Comparison of ENCODE assay signal across 13 mouse cellular contexts in the genomic region with DNA sequence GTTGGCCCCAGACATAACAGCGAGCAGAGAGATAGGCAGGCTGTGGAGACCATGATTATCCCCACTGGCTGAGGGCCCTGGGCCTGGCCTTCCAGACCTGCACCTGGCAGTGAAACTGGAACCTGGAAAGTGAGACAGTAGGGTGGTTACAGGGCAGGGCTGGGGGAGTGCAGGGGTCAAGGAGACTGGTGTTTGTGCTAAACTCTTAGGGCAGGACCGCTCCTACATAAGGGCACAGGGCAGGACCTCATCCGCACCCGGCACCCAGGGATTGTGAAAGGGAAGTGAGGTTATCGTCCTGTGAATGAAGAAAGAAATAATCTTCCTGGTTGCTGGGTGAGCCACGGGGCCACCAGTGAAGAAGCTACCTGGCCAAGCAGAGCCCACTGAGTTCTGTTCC. TPM values are rescaled to one million over a fixed set of nuclear protein-coding genes. Genes with fewer than 3 reads are reported as not detected.
A peak's percentile ranks its signal among the peaks of the same experiment; 100 is the strongest.
DNase-seq lines count a peak whose midpoint lies in the region; ATAC-seq and TF ChIP-seq lines count a peak whose summit lies in the region.
"Had no signal": no experiment of that assay in that cellular context is flagged by ENCODE, and none has a peak within 500 bp of the region (broad histone marks: within the 10 kb centered on the region; RNA-seq: fewer than 3 reads in every experiment).

No protein-coding gene starts in this region.

- peak; percentile 30 for DNase-seq in forebrain, embryonic 11.5 days (ENCODE audit: low spot score)
- no peak for DNase-seq in forebrain, postnatal 0 days
- DNase-seq in liver, adult 2 months (ENCODE audit: extremely low read depth, low read depth, low spot score), result peak; percentile 79
- DNase-seq in liver (no peak), adipocyte (ENCODE audit: low spot score) (no peak)
- DNase-seq: layer of hippocampus, adult 9-11 months had no signal

- no peaks in the 10 kb centered on the region for H3K4me1 ChIP-seq in forebrain, embryonic 11.5 days (replicated peaks; ENCODE audit: control insufficient read depth, insufficient read depth, low read length)
- no peaks in the 10 kb centered on the region for H3K4me1 ChIP-seq in forebrain, postnatal 0 days (ENCODE audit: insufficient read depth)
- H3K4me1 ChIP-seq in liver, adult 2 months (ENCODE audit: control insufficient read depth, insufficient read depth, low read length), result peaks cover 33% of the 10 kb centered on the region
- peaks cover 12% of the 10 kb centered on the region for H3K4me1 ChIP-seq in forebrain, embryonic 13.5 days
- peaks cover 54% of the 10 kb centered on the region for H3K4me1 ChIP-seq in liver, embryonic 16.5 days (ENCODE audit: control insufficient read depth, low read depth, low read length)
- H3K4me1 ChIP-seq in hindbrain, embryonic 16.5 days (ENCODE audit: control insufficient read depth, insufficient read depth, low read depth, low read length), result peaks cover 7% of the 10 kb centered on the region

- no peak overlapping the region for H3K4me3 ChIP-seq in forebrain, embryonic 11.5 days (ENCODE audit: low read depth, low read length)
- H3K4me3 ChIP-seq in forebrain, postnatal 0 days (ENCODE audit: low read depth, low read length), result no peak overlapping the region
- H3K4me3 ChIP-seq in liver, adult 2 months (ENCODE audit: insufficient read depth, low read depth, low read length), result no peak overlapping the region
- no peak overlapping the region for H3K4me3 ChIP-seq in forebrain, embryonic 13.5 days
- no peak overlapping the region for H3K4me3 ChIP-seq in liver, embryonic 16.5 days (ENCODE audit: low read depth, low read length)
- no peak overlapping the region for H3K4me3 ChIP-seq in hindbrain, embryonic 16.5 days (ENCODE audit: low read length)
- H3K4me3 ChIP-seq: embryonic facial prominence, embryonic 15.5 days; limb, embryonic 12.5 days; midbrain, embryonic 12.5 days had no signal

- WGBS in forebrain, embryonic 11.5 days, result 95% methylated on average over 6 of the region's 6 CpGs
- 93% methylated on average over 6 of the region's 6 CpGs for WGBS in forebrain, postnatal 0 days
- 14% methylated on average over 6 of the region's 6 CpGs for WGBS in liver, adult 2 months
- 95% methylated on average over 6 of the region's 6 CpGs for WGBS in forebrain, embryonic 13.5 days
- 56% methylated on average over 6 of the region's 6 CpGs for WGBS in liver, embryonic 16.5 days (ENCODE audit: insufficient replicate concordance)
- 93% methylated on average over 6 of the region's 6 CpGs for WGBS in hindbrain, embryonic 16.5 days

- no peak overlapping the region for H3K9ac ChIP-seq in forebrain, embryonic 11.5 days (ENCODE audit: low read length)
- H3K9ac ChIP-seq in forebrain, postnatal 0 days, result no peak overlapping the region
- no peak overlapping the region for H3K9ac ChIP-seq in liver, adult 2 months (ENCODE audit: low read depth, low read length)
- H3K9ac ChIP-seq in forebrain, embryonic 13.5 days, result peak overlapping the region; percentile 8; the same call in 1 of the 2 replicates
- H3K9ac ChIP-seq in liver, embryonic 16.5 days (ENCODE audit: low read depth, low read length), result peak overlapping the region; percentile 40; the same call in 1 of the 2 replicates
- H3K9ac ChIP-seq in hindbrain, embryonic 16.5 days (ENCODE audit: low read depth, low read length), result no peak overlapping the region
- H3K9ac ChIP-seq: embryonic facial prominence, embryonic 15.5 days; hindbrain, embryonic 14.5 days; limb, embryonic 12.5 days; midbrain, embryonic 12.5 days had no signal

- no peak for TF ChIP-seq CTCF in forebrain, postnatal 0 days (IDR thresholded peaks at IDR 0.05; ENCODE audit: low read depth)
- no peak for TF ChIP-seq CTCF in liver, adult 2 months (IDR thresholded peaks at IDR 0.05; ENCODE audit: low read depth, low read length)

- H3K27me3 ChIP-seq in forebrain, embryonic 11.5 days (ENCODE audit: control insufficient read depth, insufficient read depth, low read length), result no peaks in the 10 kb centered on the region
- H3K27me3 ChIP-seq in forebrain, postnatal 0 days (ENCODE audit: insufficient read depth, low read length), result no peaks in the 10 kb centered on the region
- no peaks in the 10 kb centered on the region for H3K27me3 ChIP-seq in liver, adult 2 months (ENCODE audit: control insufficient read depth, insufficient read depth, low read length)
- H3K27me3 ChIP-seq in forebrain, embryonic 13.5 days, result no peaks in the 10 kb centered on the region
- H3K27me3 ChIP-seq in liver, embryonic 16.5 days (ENCODE audit: control insufficient read depth, insufficient read depth, low read depth, low read length), result no peaks in the 10 kb centered on the region
- H3K27me3 ChIP-seq in hindbrain, embryonic 16.5 days (replicated peaks; ENCODE audit: control insufficient read depth, insufficient read depth, low read length), result no peaks in the 10 kb centered on the region
- H3K27me3 ChIP-seq: embryonic facial prominence, embryonic 15.5 days; limb, embryonic 12.5 days; midbrain, embryonic 12.5 days had no signal

- H3K4me2 ChIP-seq in forebrain, embryonic 11.5 days (ENCODE audit: low read depth, low read length, severe bottlenecking), result no peak overlapping the region
- no peak overlapping the region for H3K4me2 ChIP-seq in forebrain, postnatal 0 days (ENCODE audit: low read depth)
- H3K4me2 ChIP-seq in forebrain, embryonic 13.5 days, result no peak overlapping the region
- H3K4me2 ChIP-seq in liver, embryonic 16.5 days (ENCODE audit: low read depth, low read length), result no peak overlapping the region
- no peak overlapping the region for H3K4me2 ChIP-seq in hindbrain, embryonic 16.5 days (ENCODE audit: low read length)
- H3K4me2 ChIP-seq: embryonic facial prominence, embryonic 15.5 days; hindbrain, embryonic 14.5 days; limb, embryonic 12.5 days; midbrain, embryonic 12.5 days had no signal

- no peaks in the 10 kb centered on the region for H3K36me3 ChIP-seq in forebrain, embryonic 11.5 days (ENCODE audit: control insufficient read depth, insufficient read depth, low read length)
- H3K36me3 ChIP-seq in forebrain, postnatal 0 days (ENCODE audit: insufficient read depth), result peaks cover 29% of the 10 kb centered on the region
- peaks cover 10% of the 10 kb centered on the region; the same call in 1 of the 2 replicates for H3K36me3 ChIP-seq in liver, adult 2 months (ENCODE audit: control insufficient read depth, insufficient read depth, low read length)
- peaks cover 18% of the 10 kb centered on the region for H3K36me3 ChIP-seq in forebrain, embryonic 13.5 days (ENCODE audit: poor library complexity, severe bottlenecking)
- H3K36me3 ChIP-seq in liver, embryonic 16.5 days (ENCODE audit: control insufficient read depth, insufficient read depth), result peaks cover 35% of the 10 kb centered on the region
- peaks cover 10% of the 10 kb centered on the region for H3K36me3 ChIP-seq in hindbrain, embryonic 16.5 days (ENCODE audit: control insufficient read depth, insufficient read depth, low read length)

- H3K9me3 ChIP-seq in forebrain, embryonic 11.5 days (ENCODE audit: control insufficient read depth, low read length), result no peaks in the 10 kb centered on the region
- no peaks in the 10 kb centered on the region for H3K9me3 ChIP-seq in forebrain, postnatal 0 days (ENCODE audit: low read length)
- H3K9me3 ChIP-seq in forebrain, embryonic 13.5 days (replicated peaks), result no peaks in the 10 kb centered on the region
- H3K9me3 ChIP-seq in liver, embryonic 16.5 days (replicated peaks; ENCODE audit: control insufficient read depth, low read length), result no peaks in the 10 kb centered on the region
- H3K9me3 ChIP-seq in hindbrain, embryonic 16.5 days (ENCODE audit: control insufficient read depth, low read length), result no peaks in the 10 kb centered on the region
- H3K9me3 ChIP-seq: embryonic facial prominence, embryonic 15.5 days; limb, embryonic 12.5 days; midbrain, embryonic 12.5 days had no signal

- no peak for TF ChIP-seq POLR2A in liver, adult 2 months (IDR thresholded peaks at IDR 0.05; ENCODE audit: extremely low read depth, insufficient read depth, low read length)

- H3K27ac ChIP-seq in forebrain, embryonic 11.5 days (ENCODE audit: low read depth, low read length), result no peak overlapping the region
- H3K27ac ChIP-seq in forebrain, postnatal 0 days (ENCODE audit: low read depth, low read length), result no peak overlapping the region
- H3K27ac ChIP-seq in liver, adult 2 months (replicated peaks; ENCODE audit: insufficient read depth, low read depth, low read length), result peak overlapping the region; percentile 41
- peak overlapping the region; percentile 63; the same call in 1 of the 2 replicates for H3K27ac ChIP-seq in forebrain, embryonic 13.5 days
- peak overlapping the region; percentile 98 for H3K27ac ChIP-seq in liver, embryonic 16.5 days (ENCODE audit: low read length)
- H3K27ac ChIP-seq in hindbrain, embryonic 16.5 days (ENCODE audit: low read depth, low read length), result no peak overlapping the region
- H3K27ac ChIP-seq: embryonic facial prominence, embryonic 15.5 days; hindbrain, embryonic 14.5 days; limb, embryonic 12.5 days had no signal

- no peaks in the 10 kb centered on the region for H3K79me2 ChIP-seq in liver, adult 2 months (ENCODE audit: control insufficient read depth, insufficient read depth, low read length)

- ATAC-seq in forebrain, embryonic 11.5 days (replicated peaks; ENCODE audit: low FRiP score), result no peak
- ATAC-seq in forebrain, postnatal 0 days, result no peak
- no peak for ATAC-seq in forebrain, embryonic 13.5 days
- no peak for ATAC-seq in liver, embryonic 16.5 days (ENCODE audit: low read depth)
- ATAC-seq in hindbrain, embryonic 16.5 days, result no peak

RNA-seq across cellular contexts. Expression of gene Gp9, which starts 11.9 kb away (rescaled TPM):
- polyA plus RNA-seq in forebrain, embryonic 11.5 days (2014; fragmentation: Nextera tagmentation; extraction: Ambion mirVana), result 2.5 and 2.8 TPM in 2 replicates
- 0.33 TPM in 1 of 2 replicates, not detected in the other for total RNA-seq in forebrain, postnatal 0 days (2014; rRNA removed)
- 0.18 and 0.28 TPM in 2 replicates for polyA plus RNA-seq in forebrain, postnatal 0 days (2015; fragmentation: Nextera tagmentation; extraction: Ambion mirVana)
- 0.34 and 0.74 TPM in 2 replicates for total RNA-seq in liver, adult 2 months (2014; rRNA removed)
- 0.25 TPM in 1 of 2 replicates, not detected in the other for polyA plus RNA-seq in liver, adult 2 months (2012; rRNA removed)
- 0.77 and 0.89 TPM in 2 replicates for polyA plus RNA-seq in forebrain, embryonic 13.5 days (2015; fragmentation: Nextera tagmentation; extraction: Ambion mirVana)
- 24.8 and 26.2 TPM in 2 replicates for polyA plus RNA-seq in liver, embryonic 16.5 days (2015; fragmentation: Nextera tagmentation; extraction: Ambion mirVana)
- 0.41 and 0.97 TPM in 2 replicates for polyA plus RNA-seq in hindbrain, embryonic 16.5 days (2015; fragmentation: Nextera tagmentation; extraction: Ambion mirVana)

RNA-seq across cellular contexts. Expression of gene Rab43, which starts 22.2 kb away (rescaled TPM):
- polyA plus RNA-seq in forebrain, embryonic 11.5 days (2014; fragmentation: Nextera tagmentation; extraction: Ambion mirVana), result 9.4 and 9.7 TPM in 2 replicates
- 14.2 and 24.3 TPM in 2 replicates for total RNA-seq in forebrain, postnatal 0 days (2014; rRNA removed)
- 7.2 and 9.3 TPM in 2 replicates for polyA plus RNA-seq in forebrain, postnatal 0 days (2015; fragmentation: Nextera tagmentation; extraction: Ambion mirVana)
- 63.0 and 71.9 TPM in 2 replicates for total RNA-seq in liver, adult 2 months (2014; rRNA removed)
- polyA plus RNA-seq in liver, adult 2 months (2012; rRNA removed), result 106 and 139 TPM in 2 replicates
- polyA plus RNA-seq in forebrain, embryonic 13.5 days (2015; fragmentation: Nextera tagmentation; extraction: Ambion mirVana), result 7.4 and 7.9 TPM in 2 replicates
- 32.4 and 34.8 TPM in 2 replicates for polyA plus RNA-seq in liver, embryonic 16.5 days (2015; fragmentation: Nextera tagmentation; extraction: Ambion mirVana)
- 9.4 and 11.7 TPM in 2 replicates for polyA plus RNA-seq in hindbrain, embryonic 16.5 days (2015; fragmentation: Nextera tagmentation; extraction: Ambion mirVana)

RNA-seq across cellular contexts. Expression of gene Gm45140, which starts 45.8 kb away (rescaled TPM):
- polyA plus RNA-seq in forebrain, embryonic 11.5 days (2014; fragmentation: Nextera tagmentation; extraction: Ambion mirVana), result 2.7 and 5.0 TPM in 2 replicates
- total RNA-seq in forebrain, postnatal 0 days (2014; rRNA removed), result 1.7 and 4.7 TPM in 2 replicates
- 1.0 and 2.0 TPM in 2 replicates for polyA plus RNA-seq in forebrain, postnatal 0 days (2015; fragmentation: Nextera tagmentation; extraction: Ambion mirVana)
- total RNA-seq in liver, adult 2 months (2014; rRNA removed), result 1.0 and 1.1 TPM in 2 replicates
- 0.51 and 0.98 TPM in 2 replicates for polyA plus RNA-seq in liver, adult 2 months (2012; rRNA removed)
- 1.4 and 2.3 TPM in 2 replicates for polyA plus RNA-seq in forebrain, embryonic 13.5 days (2015; fragmentation: Nextera tagmentation; extraction: Ambion mirVana)
- 4.5 and 4.6 TPM in 2 replicates for polyA plus RNA-seq in liver, embryonic 16.5 days (2015; fragmentation: Nextera tagmentation; extraction: Ambion mirVana)
- 2.9 and 3.9 TPM in 2 replicates for polyA plus RNA-seq in hindbrain, embryonic 16.5 days (2015; fragmentation: Nextera tagmentation; extraction: Ambion mirVana)

RNA-seq across cellular contexts. Expression of gene Isy1, which starts 48.8 kb away (rescaled TPM):
- 64.0 and 73.8 TPM in 2 replicates for polyA plus RNA-seq in forebrain, embryonic 11.5 days (2014; fragmentation: Nextera tagmentation; extraction: Ambion mirVana)
- 30.1 and 31.5 TPM in 2 replicates for total RNA-seq in forebrain, postnatal 0 days (2014; rRNA removed)
- polyA plus RNA-seq in forebrain, postnatal 0 days (2015; fragmentation: Nextera tagmentation; extraction: Ambion mirVana), result 28.2 and 28.5 TPM in 2 replicates
- 18.6 and 22.8 TPM in 2 replicates for total RNA-seq in liver, adult 2 months (2014; rRNA removed)
- polyA plus RNA-seq in liver, adult 2 months (2012; rRNA removed), result 5.6 and 6.8 TPM in 2 replicates
- polyA plus RNA-seq in forebrain, embryonic 13.5 days (2015; fragmentation: Nextera tagmentation; extraction: Ambion mirVana), result 46.5 and 49.8 TPM in 2 replicates
- 17.5 and 24.2 TPM in 2 replicates for polyA plus RNA-seq in liver, embryonic 16.5 days (2015; fragmentation: Nextera tagmentation; extraction: Ambion mirVana)
- 24.0 and 24.4 TPM in 2 replicates for polyA plus RNA-seq in hindbrain, embryonic 16.5 days (2015; fragmentation: Nextera tagmentation; extraction: Ambion mirVana)

RNA-seq across cellular contexts. Expression of gene Efcc1, which starts 59.1 kb away (rescaled TPM):
- 1.5 TPM in 2 replicates for polyA plus RNA-seq in forebrain, embryonic 11.5 days (2014; fragmentation: Nextera tagmentation; extraction: Ambion mirVana)
- 4.8 and 7.3 TPM in 2 replicates for total RNA-seq in forebrain, postnatal 0 days (2014; rRNA removed)
- polyA plus RNA-seq in forebrain, postnatal 0 days (2015; fragmentation: Nextera tagmentation; extraction: Ambion mirVana), result 4.7 and 7.8 TPM in 2 replicates
- 0.65 and 1.2 TPM in 2 replicates for total RNA-seq in liver, adult 2 months (2014; rRNA removed)
- polyA plus RNA-seq in liver, adult 2 months (2012; rRNA removed), result 0.41 and 0.86 TPM in 2 replicates
- polyA plus RNA-seq in forebrain, embryonic 13.5 days (2015; fragmentation: Nextera tagmentation; extraction: Ambion mirVana), result 0.96 and 1.1 TPM in 2 replicates
- polyA plus RNA-seq in liver, embryonic 16.5 days (2015; fragmentation: Nextera tagmentation; extraction: Ambion mirVana), result 0.18 and 0.23 TPM in 2 replicates
- 6.3 and 6.6 TPM in 2 replicates for polyA plus RNA-seq in hindbrain, embryonic 16.5 days (2015; fragmentation: Nextera tagmentation; extraction: Ambion mirVana)

Comparison
In these comparisons a context has a peak if more than half of its experiments do, and no peak if none do; other contexts are left out.
1. DNase-seq: peak in forebrain, embryonic 11.5 days (single experiment) and liver, adult 2 months (single experiment); none in forebrain, postnatal 0 days (single experiment), liver (single experiment) and adipocyte (single experiment).
2. H3K27ac ChIP-seq: peak in liver, adult 2 months (single experiment), forebrain, embryonic 13.5 days (single experiment) and liver, embryonic 16.5 days (single experiment); none in forebrain, embryonic 11.5 days (single experiment), forebrain, postnatal 0 days (single experiment) and hindbrain, embryonic 16.5 days (single experiment).
3. H3K9ac ChIP-seq: peak in forebrain, embryonic 13.5 days (single experiment) and liver, embryonic 16.5 days (single experiment); none in forebrain, embryonic 11.5 days (single experiment), forebrain, postnatal 0 days (single experiment), liver, adult 2 months (single experiment) and hindbrain, embryonic 16.5 days (single experiment).